Mouse (Mus musculus) midbrain, postnatal 0 days (tissue): Measurements from ENCODE around the gene Dlx6. TPM values are rescaled to one million over a fixed set of nuclear protein-coding genes. Genes with fewer than 3 reads are reported as not detected.
A peak's percentile ranks its signal among the peaks of the same experiment; 100 is the strongest.

Source experiments
- ATAC-seq: fragments of 200-750 bp; cut with Nextera tagmentation; 2 replicates; pipeline ENCODE4 v1.8.0; 2017; ENCODE audit warnings: moderate number of reproducible peaks, mild to moderate bottlenecking, moderate TSS enrichment, moderate library complexity; ENCODE audit not compliant: low FRiP score
- DNase-seq: peaks from one replicate; pipeline ENCODE4 v3.0.0-alpha.2; 2015; ENCODE audit warnings: low spot score
- H3K27ac ChIP-seq: fragments of 300-500 bp; sonication (generic); 2 replicates; pipeline ENCODE4 v1.5.1; 2014; ENCODE audit warnings: low read depth, mild to moderate bottlenecking, low read length, mixed read lengths
- H3K27me3 ChIP-seq: fragments of 300-500 bp; sonication (generic); 2 replicates; pipeline ENCODE4 v1.6.1; 2014; ENCODE audit warnings: low read length, control low read depth, mixed read lengths; ENCODE audit not compliant: insufficient read depth
- H3K36me3 ChIP-seq: fragments of 300-500 bp; sonication (generic); 2 replicates; pipeline ENCODE4 v1.6.1; 2014; ENCODE audit warnings: low read length, control low read depth, mixed read lengths; ENCODE audit not compliant: insufficient read depth
- H3K4me1 ChIP-seq: fragments of 300-500 bp; sonication (generic); 2 replicates; pipeline ENCODE4 v1.6.1; 2014; ENCODE audit warnings: mild to moderate bottlenecking, control low read depth, antibody characterized with exemption, low read length, mixed read lengths; ENCODE audit not compliant: insufficient read depth
- H3K4me2 ChIP-seq: fragments of 300-500 bp; sonication (generic); 2 replicates; pipeline ENCODE4 v1.6.1; 2014; ENCODE audit warnings: low read depth, mild to moderate bottlenecking, low read length, mixed read lengths; ENCODE audit not compliant: poor library complexity, severe bottlenecking
- H3K4me3 ChIP-seq: fragments of 300-500 bp; sonication (generic); 2 replicates; pipeline ENCODE4 v1.5.1; 2014; ENCODE audit warnings: low read depth, mild to moderate bottlenecking, low read length, moderate library complexity
- H3K9ac ChIP-seq: fragments of 300-500 bp; sonication (generic); replicated peaks from 2 replicates; pipeline ENCODE4 v1.6.1; 2014; ENCODE audit warnings: mild to moderate bottlenecking, low read length, moderate library complexity, mixed read lengths; ENCODE audit not compliant: poor library complexity, severe bottlenecking
- H3K9me3 ChIP-seq: fragments of 300-500 bp; sonication (generic); 2 replicates; pipeline ENCODE4 v1.6.1; 2016; ENCODE audit warnings: low read length, control low read depth
- CTCF ChIP-seq: IDR thresholded peaks from 2 replicates; pipeline ENCODE4 v1.5.1; 2016; ENCODE audit warnings: antibody characterized with exemption, mild to moderate bottlenecking
- WGBS: fragments of 180-500 bp; shearing (Covaris S2); extraction: QIAGEN DNeasy Blood & Tissue Kit; methylation state at CpG from one replicate; pipeline ENCODE4 v1.1.7; 2014; 5-methylcytosine and 5-hydroxymethylcytosine counted together
- polyA plus RNA-seq: library from polyadenylated mRNA; unstranded; fragments of >200 nt; fragmentation: Nextera tagmentation; extraction: Ambion mirVana; gene quantifications from 2 replicates; pipeline ENCODE4 v1.2.1, GENCODE M21; 2015
- total RNA-seq: library from RNA; depleted of rRNA; stranded (reverse); fragments of >200 nt; gene quantifications from 2 replicates; pipeline ENCODE4 v1.2.3, GENCODE M21; 2014

Dlx6 gene
- total and polyA plus RNA-seq, 2 experiments from 2014 or later, result 1.1 to 1.5 TPM

DNA sequence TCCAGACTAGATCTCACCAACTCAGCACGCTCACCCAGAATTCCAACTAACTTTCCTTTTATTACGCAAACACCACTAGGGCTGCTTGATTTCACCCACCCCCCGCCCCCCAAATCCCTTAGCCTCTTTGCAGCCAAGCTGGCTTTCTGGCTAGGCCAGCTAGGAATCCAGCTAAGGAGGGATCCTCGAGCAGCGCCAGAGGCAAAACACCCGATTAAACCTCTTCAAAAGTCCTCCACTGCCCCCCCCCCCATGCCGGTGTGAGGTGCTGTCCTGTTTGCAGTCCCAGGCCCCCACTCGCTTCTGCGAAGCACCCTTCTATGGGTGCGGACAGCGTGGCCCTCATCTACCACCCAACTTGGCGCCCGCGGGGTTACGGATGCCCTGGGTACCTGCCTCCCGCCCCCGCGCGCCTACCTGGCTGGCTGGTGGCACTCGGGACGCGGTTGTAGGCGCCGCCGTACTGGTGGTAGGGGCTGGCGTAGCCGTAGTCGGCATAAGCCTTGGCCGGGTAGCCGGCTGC is 18.0 kb downstream of the Dlx6 start:
- Histone ChIP-seq H3K4me2 (peak overlapping the region; percentile 71), H3K27ac (no peak overlapping the region), H3K9me3 (no peaks in the 10 kb centered on the region), H3K27me3 (peaks cover 66% of the 10 kb centered on the region), H3K4me1 (0 out of 2 replicates have a peak, but pooled peaks cover 6% of the 10 kb centered on the region), H3K4me3 (peak overlapping the region; percentile 36), H3K36me3 (no peaks in the 10 kb centered on the region), H3K9ac (no peak overlapping the region)
- DNase-seq (no peak), ATAC-seq (peak; percentile 21; the same call in 1 of the 2 replicates)
- WGBS, result under 1% methylated on average over 30 of the region's 30 CpGs
- no peak for TF ChIP-seq CTCF

DNA sequence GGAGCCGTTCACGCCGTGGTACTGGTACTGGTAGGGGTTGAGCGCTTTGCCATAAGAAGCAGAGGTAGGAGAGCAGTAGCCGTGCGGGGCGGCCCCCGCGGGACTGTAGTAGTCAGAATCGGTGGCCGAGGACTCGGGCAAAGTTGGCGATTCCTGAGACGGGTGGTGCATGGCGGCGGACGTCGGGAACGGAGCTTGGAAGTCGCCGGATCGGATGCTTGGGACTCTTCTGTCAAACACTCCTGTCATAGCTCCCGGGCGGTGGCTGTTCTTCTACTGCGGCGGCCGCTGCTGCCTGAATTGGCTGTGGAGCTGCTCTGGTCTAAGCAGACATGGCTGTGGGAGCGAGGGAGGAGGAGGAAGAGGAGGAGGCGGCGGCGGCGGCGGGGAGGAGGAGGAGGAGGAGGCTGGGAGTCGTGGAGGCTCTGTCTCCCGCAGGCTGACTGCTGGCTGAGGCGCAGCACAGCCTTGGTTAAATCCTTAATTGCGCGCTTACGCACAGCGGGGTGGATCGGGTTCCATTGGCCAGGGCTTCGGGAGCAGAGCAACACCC is 18.6 kb downstream of the Dlx6 start, which contains the start of gene Dlx5:
Gene Dlx5 (minus strand): TSS at position 448 of the 553 bp plus-strand sequence.
- H3K4me3 ChIP-seq, result peak within 1 kb of the TSS; percentile 36
- H3K27ac ChIP-seq, result no peak within 1 kb of the TSS
- under 1% methylated on average over 38 of the region's 42 CpGs for WGBS
- no peaks in the 10 kb centered on the region for H3K9me3 ChIP-seq
- peaks cover 64% of the 10 kb centered on the region for H3K27me3 ChIP-seq
- 0 out of 2 replicates have a peak, but pooled peaks cover 6% of the 10 kb centered on the region for H3K4me1 ChIP-seq
- ATAC-seq, result 0 out of 2 replicates have a peak, but pooled peaks have one; percentile 28
- peak within 1 kb of the TSS; percentile 71 for H3K4me2 ChIP-seq
- H3K9ac ChIP-seq, result no peak within 1 kb of the TSS
- no peak for DNase-seq
- H3K36me3 ChIP-seq, result no peaks in the 10 kb centered on the region
- no peak for TF ChIP-seq CTCF

DNA sequence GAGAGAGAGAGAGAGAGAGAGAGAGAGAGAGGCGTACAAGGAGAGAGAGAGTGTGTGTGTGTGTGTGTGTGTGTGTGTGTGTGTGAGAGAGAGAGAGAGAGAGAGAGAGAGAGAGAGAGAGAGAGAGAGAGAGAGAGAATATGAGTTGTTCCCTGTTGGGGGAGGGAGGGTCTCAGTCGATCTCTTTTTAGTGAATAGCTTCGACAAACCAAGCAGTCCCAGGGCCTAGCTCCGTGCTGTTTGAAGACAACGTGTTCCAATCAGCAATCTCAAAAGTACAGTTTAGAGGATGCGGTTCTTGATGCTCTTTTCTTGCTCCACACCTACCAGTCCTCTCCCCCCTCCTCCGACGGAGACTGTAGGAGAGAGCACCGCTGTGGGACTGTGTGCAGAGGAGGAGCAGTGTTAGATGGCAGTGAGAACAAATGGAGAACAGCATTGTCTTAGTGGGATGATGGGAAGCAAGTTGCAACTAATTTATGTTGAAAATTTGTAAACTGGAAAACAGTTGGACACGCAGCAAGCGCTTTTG is 19.2 kb downstream of the Dlx6 start:
- 10% methylated on average over 10 of the region's 11 CpGs for WGBS
- DNase-seq, result no peak
- no peaks in the 10 kb centered on the region for H3K9me3 ChIP-seq
- H3K9ac ChIP-seq, result no peak overlapping the region
- 0 out of 2 replicates have a peak, but pooled peaks cover 6% of the 10 kb centered on the region for H3K4me1 ChIP-seq
- no peak overlapping the region for H3K27ac ChIP-seq
- H3K36me3 ChIP-seq, result no peaks in the 10 kb centered on the region
- no peak for ATAC-seq
- TF ChIP-seq CTCF, result no peak
- peak overlapping the region; percentile 71; the same call in 1 of the 2 replicates for H3K4me2 ChIP-seq
- H3K27me3 ChIP-seq, result peaks cover 61% of the 10 kb centered on the region
- no peak overlapping the region for H3K4me3 ChIP-seq

DNA sequence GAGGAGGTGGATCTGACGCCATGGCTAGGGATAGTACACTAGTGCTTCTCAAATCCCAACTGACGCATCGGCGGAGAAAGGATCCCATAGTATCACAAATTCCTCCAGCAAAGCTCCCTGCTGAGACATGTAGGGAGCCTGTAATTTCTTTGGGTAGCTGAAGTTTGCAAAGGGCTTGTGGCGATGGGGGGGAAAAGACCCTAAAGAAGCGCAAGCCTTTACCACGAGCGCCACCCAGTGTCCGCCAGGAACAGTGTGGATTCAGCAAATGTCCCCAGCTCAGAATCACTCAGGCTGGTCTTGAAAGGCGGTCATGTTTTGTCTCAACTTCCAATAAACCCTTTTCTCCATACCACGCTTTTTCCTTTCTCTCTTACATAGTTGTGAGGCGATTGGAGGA is 21.8 kb downstream of the Dlx6 start:
- 4% methylated on average over 12 of the region's 12 CpGs for WGBS
- no peak overlapping the region for H3K4me3 ChIP-seq
- ATAC-seq (peak; percentile 64), DNase-seq (peak; percentile 86)
- H3K27me3 ChIP-seq, result peaks cover 43% of the 10 kb centered on the region
- H3K4me2 ChIP-seq, result no peak overlapping the region
- no peaks in the 10 kb centered on the region for H3K36me3 ChIP-seq
- no peaks in the 10 kb centered on the region for H3K9me3 ChIP-seq
- 0 out of 2 replicates have a peak, but pooled peaks cover 6% of the 10 kb centered on the region for H3K4me1 ChIP-seq
- H3K27ac ChIP-seq, result no peak overlapping the region
- TF ChIP-seq CTCF, result peak; percentile 93
- H3K9ac ChIP-seq, result no peak overlapping the region

DNA sequence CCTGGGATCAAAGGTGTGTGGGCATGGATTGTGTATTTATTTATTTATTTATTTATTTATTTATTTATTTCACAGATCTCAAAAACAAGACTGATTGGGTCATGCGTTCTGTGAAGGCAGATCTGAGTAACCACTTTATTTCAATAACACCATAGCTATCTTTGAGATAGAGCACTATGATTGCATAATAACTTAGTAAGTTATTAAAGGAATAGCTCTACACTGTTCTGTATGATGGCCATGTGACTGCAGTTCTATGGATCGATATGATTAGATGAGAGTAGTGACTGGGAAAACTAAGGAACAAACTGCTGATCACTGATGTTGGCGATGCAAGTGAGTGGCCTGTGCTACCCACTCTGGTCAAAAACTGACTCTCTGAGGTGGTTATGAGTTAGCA is 23.1 kb downstream of the Dlx6 start:
- H3K4me1 ChIP-seq, result 0 out of 2 replicates have a peak, but pooled peaks cover 6% of the 10 kb centered on the region
- no peaks in the 10 kb centered on the region for H3K36me3 ChIP-seq
- no peaks in the 10 kb centered on the region for H3K9me3 ChIP-seq
- TF ChIP-seq CTCF, result no peak
- no peak overlapping the region for H3K4me3 ChIP-seq
- WGBS, result 91% methylated on average over 3 of the region's 3 CpGs
- DNase-seq, result no peak
- H3K27ac ChIP-seq, result no peak overlapping the region
- H3K9ac ChIP-seq, result no peak overlapping the region
- H3K4me2 ChIP-seq, result no peak overlapping the region
- H3K27me3 ChIP-seq, result peaks cover 32% of the 10 kb centered on the region
- ATAC-seq, result no peak

DNA sequence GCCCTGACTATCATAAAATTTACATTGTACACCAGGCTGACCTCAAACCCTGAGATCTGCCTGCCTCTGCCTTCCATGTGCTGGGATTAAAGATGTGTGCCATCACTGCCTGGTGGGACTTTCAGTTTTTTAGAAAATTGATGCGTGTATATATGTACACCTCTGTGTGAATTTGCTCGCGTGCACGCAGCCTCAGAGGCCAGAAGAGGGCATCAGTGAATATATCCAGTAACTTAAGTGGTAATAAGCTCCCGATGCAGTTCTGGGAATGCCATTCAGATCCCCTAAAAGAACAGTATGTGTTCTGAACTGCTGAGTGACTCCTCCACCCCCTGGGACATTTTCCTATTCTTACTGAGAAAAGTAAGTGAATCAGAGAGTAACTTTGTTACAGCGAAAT is 26.9 kb downstream of the Dlx6 start:
- Histone ChIP-seq H3K27me3 (peaks cover 3% of the 10 kb centered on the region; the same call in 1 of the 2 replicates), H3K36me3 (no peaks in the 10 kb centered on the region), H3K9ac (no peak overlapping the region), H3K9me3 (no peaks in the 10 kb centered on the region), H3K4me3 (no peak overlapping the region), H3K4me1 (no peaks in the 10 kb centered on the region), H3K4me2 (no peak overlapping the region), H3K27ac (no peak overlapping the region)
- 74% methylated on average over 6 of the region's 6 CpGs for WGBS
- no peak for ATAC-seq
- TF ChIP-seq CTCF, result peak; percentile 47
- no peak for DNase-seq
